Mouse (Mus musculus): ENCODE results near the gene Chn2.

The Chn2 gene

GRCm38 (mm10) chr6:54284167-54284711 is 244.9 kb downstream of the Chn2 start:
- DNase-seq (ENCODE audit: low spot score in 2 of 2) = no peak

- no peak for DNase-seq (ENCODE audit: low spot score in 2 of 2)
These were observed 247.5 kb downstream of the Chn2 start for GRCm38 (mm10) chr6:54286813-54287212.

- no peak for DNase-seq (ENCODE audit: low spot score in 2 of 2)
These were observed 250.6 kb downstream of the Chn2 start for GRCm38 (mm10) chr6:54289774-54290500.

GRCm38 (mm10) chr6:54297231-54297630 is 257.9 kb downstream of the Chn2 start:
- no peak for DNase-seq (ENCODE audit: low spot score in 2 of 2)

GRCm38 (mm10) chr6:54299417-54299816 is 260.1 kb downstream of the Chn2 start:
- no peak for DNase-seq (ENCODE audit: low spot score in 2 of 2)

- no peak for DNase-seq (ENCODE audit: low spot score in 2 of 2)
These were observed 266.4 kb downstream of the Chn2 start for GRCm38 (mm10) chr6:54305777-54306176.

GRCm38 (mm10) chr6:54313071-54313470 is 273.7 kb downstream of the Chn2 start:
- DNase-seq (ENCODE audit: low spot score in 2 of 2) = no peak

GRCm38 (mm10) chr6:54318618-54319017 is 279.3 kb downstream of the Chn2 start:
- no peak for DNase-seq (ENCODE audit: low spot score in 2 of 2)

- no peak for DNase-seq (ENCODE audit: low spot score in 2 of 2)
These were observed 279.8 kb downstream of the Chn2 start for GRCm38 (mm10) chr6:54319198-54319597.

- DNase-seq (ENCODE audit: low spot score in 2 of 2) = no peak
These were observed 280.9 kb downstream of the Chn2 start for GRCm38 (mm10) chr6:54320236-54320635.

- no peak for DNase-seq (ENCODE audit: low spot score in 2 of 2)
These were observed 286.0 kb downstream of the Chn2 start, which contains the start of gene Prr15 for GRCm38 (mm10) chr6:54325246-54325885. Gene Prr15 (plus strand): TSS chr6:54325835.

- peak; percentile 37 to 66 for DNase-seq (ENCODE audit: low spot score in 2 of 2)
These were observed 287.6 kb downstream of the Chn2 start for GRCm38 (mm10) chr6:54326671-54327625.

- peak; percentile 63 to 72 for DNase-seq (ENCODE audit: low spot score in 2 of 2)
These were observed 288.3 kb downstream of the Chn2 start for GRCm38 (mm10) chr6:54327626-54328003.

- no peak for DNase-seq (ENCODE audit: low spot score in 2 of 2)
These were observed 289.4 kb downstream of the Chn2 start for GRCm38 (mm10) chr6:54328783-54329182.

- no peak for DNase-seq (ENCODE audit: low spot score in 2 of 2)
These were observed 290.2 kb downstream of the Chn2 start for GRCm38 (mm10) chr6:54329598-54329997.

- DNase-seq (ENCODE audit: low spot score in 2 of 2) = no peak
These were observed 290.8 kb downstream of the Chn2 start for GRCm38 (mm10) chr6:54330166-54330565.

GRCm38 (mm10) chr6:54331765-54332164 is 292.4 kb downstream of the Chn2 start:
- DNase-seq (ENCODE audit: low spot score in 2 of 2) = no peak

- no peak for DNase-seq (ENCODE audit: low spot score in 2 of 2)
These were observed 292.8 kb downstream of the Chn2 start for GRCm38 (mm10) chr6:54332203-54332602.

GRCm38 (mm10) chr6:54333116-54333651 is 293.8 kb downstream of the Chn2 start:
- DNase-seq (ENCODE audit: low spot score in 2 of 2) = no peak

GRCm38 (mm10) chr6:54333652-54334396 is 294.5 kb downstream of the Chn2 start:
- no peak for DNase-seq (ENCODE audit: low spot score in 2 of 2)

- no peak for DNase-seq (ENCODE audit: low spot score in 2 of 2)
These were observed 298.0 kb downstream of the Chn2 start for GRCm38 (mm10) chr6:54337321-54337720.
